Mouse (Mus musculus): ENCODE results near the gene Olfr520.
"Not testable (repeated sequence)": the region's sequence is repeated elsewhere in the genome, so short reads cannot be mapped to it uniquely, and the experiment has no call there.

Gene Olfr520

GRCm38 (mm10) chr7:99709992-99710391, 20.1 kb upstream of the Olfr520 start:
- in situ Hi-C loops (cut with MboI; ENCODE audit: unreplicated experiment in 2 of 2): loop anchor here (5.0 kb wide), 4 partner anchors 48 to 93 kb away; no protein-coding TSS in a partner anchor

GRCm38 (mm10) chr7:99710476-99710875, 19.6 kb upstream of the Olfr520 start:
- in situ Hi-C loops (cut with MboI; ENCODE audit: unreplicated experiment in 2 of 2): loop anchor here (5.0 kb wide), 3 partner anchors 48 to 93 kb away; no protein-coding TSS in a partner anchor

- in situ Hi-C loops (cut with MboI; ENCODE audit: unreplicated experiment in 2 of 2): loop anchor here (5.0 kb wide), 3 partner anchors 49 to 94 kb away; no protein-coding TSS in a partner anchor
These were observed 18.9 kb upstream of the Olfr520 start, which contains the start of gene Slco2b1 for GRCm38 (mm10) chr7:99711166-99711565. TSS of gene Slco2b1 (minus strand) at chr7:99711340.

GRCm38 (mm10) chr7:99712431-99712830, 17.6 kb upstream of the Olfr520 start:
- in situ Hi-C loops (cut with MboI; ENCODE audit: unreplicated experiment in 2 of 2): loop anchor here (5.0 kb wide), 3 partner anchors 50 to 95 kb away; no protein-coding TSS in a partner anchor

- in situ Hi-C loops (cut with MboI; ENCODE audit: unreplicated experiment in 2 of 2): no loop called here
These were observed 13.5 kb upstream of the Olfr520 start for GRCm38 (mm10) chr7:99716536-99716935.

- in situ Hi-C loops (cut with MboI; ENCODE audit: unreplicated experiment in 2 of 2): no loop called here
These were observed 4.5 kb downstream of the Olfr520 start for GRCm38 (mm10) chr7:99734612-99735011.

- in situ Hi-C loops (cut with MboI; ENCODE audit: unreplicated experiment in 2 of 2): not testable (repeated sequence)
These were observed 5.4 kb downstream of the Olfr520 start for GRCm38 (mm10) chr7:99735491-99735890.

GRCm38 (mm10) chr7:99739276-99739675, 9.2 kb downstream of the Olfr520 start:
- in situ Hi-C loops (cut with MboI; ENCODE audit: unreplicated experiment in 2 of 2): no loop called here

GRCm38 (mm10) chr7:99763207-99763606, 33.1 kb downstream of the Olfr520 start, which contains the start of gene Olfr521:
TSS of gene Olfr521 (plus strand) at chr7:99763507.
- in situ Hi-C loops (cut with MboI; ENCODE audit: unreplicated experiment in 2 of 2): no loop called here

- in situ Hi-C loops (cut with MboI; ENCODE audit: unreplicated experiment in 2 of 2): no loop called here
These were observed 51.3 kb downstream of the Olfr520 start for GRCm38 (mm10) chr7:99781385-99781784.

- in situ Hi-C loops (cut with MboI; ENCODE audit: unreplicated experiment in 2 of 2): no loop called here
These were observed 51.8 kb downstream of the Olfr520 start for GRCm38 (mm10) chr7:99781916-99782315.

GRCm38 (mm10) chr7:99783421-99783820, 53.3 kb downstream of the Olfr520 start:
- in situ Hi-C loops (cut with MboI; ENCODE audit: unreplicated experiment in 2 of 2): no loop called here

GRCm38 (mm10) chr7:99785553-99785952, 55.5 kb downstream of the Olfr520 start:
- in situ Hi-C loops (cut with MboI; ENCODE audit: unreplicated experiment in 2 of 2): no loop called here
